Mouse (Mus musculus): ENCODE data around the gene Troap. TPM values are rescaled to one million over a fixed set of nuclear protein-coding genes. Genes with fewer than 3 reads are reported as not detected.

Troap gene
- polyA plus RNA-seq, 1 experiment from 2014 or later, result 0.99 TPM

DNA sequence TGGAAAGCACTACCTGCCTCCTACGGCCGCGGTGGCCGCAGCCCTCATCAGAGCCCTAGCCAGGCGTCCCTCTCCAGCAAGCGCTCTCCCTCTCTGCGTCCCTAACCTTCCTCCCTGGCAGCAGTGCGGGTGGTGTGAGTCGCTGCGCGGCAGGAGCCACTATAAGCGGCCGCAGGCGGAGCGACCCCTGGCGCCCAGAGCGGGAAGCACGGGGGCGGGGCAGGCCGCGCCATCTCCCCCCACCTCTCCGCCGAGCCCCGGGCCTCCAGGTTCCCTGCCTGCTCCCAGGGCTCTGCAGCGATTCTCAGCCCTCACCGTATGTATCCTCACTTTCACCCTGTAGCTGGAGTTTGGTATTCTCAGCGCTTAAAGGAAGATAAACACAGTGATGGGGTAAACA is 13.9 kb downstream of the Troap start:
- DNase-seq (ENCODE audit: low spot score), result peak; percentile 88
- H3K9me3 ChIP-seq (ENCODE audit: low read length), result no peaks in the 10 kb centered on the region
- H3K9ac ChIP-seq (replicated peaks; ENCODE audit: low read depth), result no peak overlapping the region
- peak; percentile 85 for ATAC-seq
- peaks cover 69% of the 10 kb centered on the region for H3K27me3 ChIP-seq (replicated peaks; ENCODE audit: insufficient read depth, low read length)
- H3K4me2 ChIP-seq (replicated peaks; ENCODE audit: low read depth, low read length), result peak overlapping the region; percentile 32
- no peak overlapping the region for H3K27ac ChIP-seq (ENCODE audit: low read length)
- H3K36me3 ChIP-seq (ENCODE audit: insufficient read depth, low read length), result no peaks in the 10 kb centered on the region
- no peaks in the 10 kb centered on the region for H3K4me1 ChIP-seq (ENCODE audit: insufficient read depth, low read depth, low read length)
- no peak for TF ChIP-seq EP300 (IDR thresholded peaks at IDR 0.05)
- peak; percentile 88 for TF ChIP-seq CTCF (IDR thresholded peaks at IDR 0.05)
- WGBS, result 0% methylated on average over 27 of the region's 27 CpGs
- peak overlapping the region; percentile 19; the same call in 1 of the 2 replicates for H3K4me3 ChIP-seq (ENCODE audit: low read depth, low read length)

- no peak for ATAC-seq
- TF ChIP-seq EP300 (IDR thresholded peaks at IDR 0.05), result no peak
- no peak for TF ChIP-seq CTCF (IDR thresholded peaks at IDR 0.05)
- H3K4me1 ChIP-seq (ENCODE audit: insufficient read depth, low read depth, low read length), result peaks cover 3% of the 10 kb centered on the region; the same call in 1 of the 2 replicates
- peak overlapping the region; percentile 22; the same call in 1 of the 2 replicates for H3K4me2 ChIP-seq (replicated peaks; ENCODE audit: low read depth, low read length)
- 15% methylated on average over 14 of the region's 14 CpGs for WGBS
- H3K9ac ChIP-seq (replicated peaks; ENCODE audit: low read depth), result no peak overlapping the region
- DNase-seq (ENCODE audit: low spot score), result no peak
- H3K36me3 ChIP-seq (ENCODE audit: insufficient read depth, low read length), result no peaks in the 10 kb centered on the region
- no peaks in the 10 kb centered on the region for H3K9me3 ChIP-seq (ENCODE audit: low read length)
- no peak overlapping the region for H3K4me3 ChIP-seq (ENCODE audit: low read depth, low read length)
- no peak overlapping the region for H3K27ac ChIP-seq (ENCODE audit: low read length)
- H3K27me3 ChIP-seq (replicated peaks; ENCODE audit: insufficient read depth, low read length), result peaks cover 76% of the 10 kb centered on the region
Observed at GRCm38 (mm10) chr15:99089069-99089468, 14.7 kb downstream of the Troap start.

DNA sequence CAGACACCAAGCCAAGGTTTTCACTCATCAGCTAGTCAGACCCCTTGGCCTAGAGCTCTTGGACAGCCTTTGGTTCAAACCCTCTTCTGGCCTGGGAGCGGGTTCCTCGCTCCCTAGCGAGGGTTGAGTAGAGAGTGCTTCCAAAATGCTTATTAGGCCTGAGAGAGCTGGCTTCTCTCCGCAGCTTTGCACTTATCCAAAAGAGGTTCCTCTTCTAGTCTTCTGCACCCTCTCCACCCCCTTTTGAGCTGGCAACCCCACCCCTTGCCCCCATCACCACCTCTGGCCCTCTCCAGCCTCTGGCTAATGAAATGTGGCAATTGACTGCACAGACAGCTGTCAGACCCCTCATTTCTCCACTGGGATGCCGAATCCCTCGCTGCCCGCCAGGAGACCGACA is 18.5 kb downstream of the Troap start, which contains the start of gene Dnajc22:
Gene Dnajc22, plus strand, starts transcription at position 301 of the 400 bp plus-strand sequence.
- peaks cover 3% of the 10 kb centered on the region; the same call in 1 of the 2 replicates for H3K4me1 ChIP-seq (ENCODE audit: insufficient read depth, low read depth, low read length)
- 43% methylated on average over 8 of the region's 8 CpGs for WGBS
- H3K9ac ChIP-seq (replicated peaks; ENCODE audit: low read depth), result no peak within 1 kb of the TSS
- ATAC-seq (no peak), DNase-seq (ENCODE audit: low spot score) (no peak)
- H3K27me3 ChIP-seq (replicated peaks; ENCODE audit: insufficient read depth, low read length), result peaks cover 88% of the 10 kb centered on the region
- no peak within 1 kb of the TSS for H3K27ac ChIP-seq (ENCODE audit: low read length)
- peak within 1 kb of the TSS; percentile 64 for H3K4me2 ChIP-seq (replicated peaks; ENCODE audit: low read depth, low read length)
- no peaks in the 10 kb centered on the region for H3K9me3 ChIP-seq (ENCODE audit: low read length)
- no peaks in the 10 kb centered on the region for H3K36me3 ChIP-seq (ENCODE audit: insufficient read depth, low read length)
- peak within 1 kb of the TSS; percentile 35 for H3K4me3 ChIP-seq (ENCODE audit: low read depth, low read length)
- TF ChIP-seq CTCF (IDR thresholded peaks at IDR 0.05) (no peak), EP300 (IDR thresholded peaks at IDR 0.05) (no peak)

DNA sequence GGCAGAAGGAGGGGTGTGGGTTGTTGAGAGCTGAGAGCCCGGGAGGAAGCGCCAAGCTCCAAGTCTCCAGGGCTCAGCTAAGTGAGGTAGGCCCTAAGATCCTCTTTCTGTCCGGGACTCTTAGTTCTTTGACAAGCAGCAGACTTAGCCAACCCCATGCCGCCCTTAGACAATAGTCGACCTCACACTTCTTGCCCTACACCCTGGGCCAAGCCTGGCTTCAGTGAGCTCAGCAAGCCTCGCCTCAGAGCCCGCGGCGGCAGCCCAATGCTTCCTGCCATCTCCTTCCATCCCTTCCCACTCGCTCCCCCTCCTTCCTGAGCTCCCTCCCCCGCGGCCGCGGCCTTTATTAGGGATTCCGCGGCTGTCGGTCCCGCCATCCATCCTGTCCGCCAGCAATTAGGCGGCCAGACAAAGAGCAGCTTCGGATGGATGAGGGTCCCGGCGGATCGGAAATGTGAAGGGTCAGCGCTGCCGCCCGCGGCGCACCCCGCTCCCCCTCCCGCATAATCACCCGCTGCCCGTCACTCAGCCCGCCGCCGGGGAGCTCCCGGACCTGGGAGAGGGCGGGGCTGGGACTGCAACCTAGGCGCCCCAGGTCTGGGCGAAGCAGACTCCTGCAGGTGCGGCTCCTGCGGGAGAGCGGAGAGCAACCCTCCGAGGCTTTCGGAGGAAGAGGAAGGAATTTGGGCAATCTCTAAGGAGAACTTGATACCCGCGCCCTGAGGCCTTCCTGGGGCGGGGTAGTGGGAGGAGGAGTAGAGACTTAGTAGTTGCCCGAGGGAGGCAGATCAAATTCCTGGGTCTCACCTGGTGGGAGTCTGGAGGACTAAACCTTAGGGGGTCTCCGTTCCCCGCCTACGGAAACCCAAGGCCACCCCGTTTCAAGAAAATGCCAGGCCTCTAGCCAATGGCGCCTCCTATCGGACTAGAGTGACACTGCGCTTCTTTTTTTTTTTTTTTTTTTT is 19.2 kb downstream of the Troap start:
- TF ChIP-seq EP300 (IDR thresholded peaks at IDR 0.05) (no peak), CTCF (IDR thresholded peaks at IDR 0.05) (peak; percentile 51)
- Histone ChIP-seq H3K27ac (ENCODE audit: low read length) (no peak overlapping the region), H3K9me3 (ENCODE audit: low read length) (no peaks in the 10 kb centered on the region), H3K4me2 (replicated peaks; ENCODE audit: low read depth, low read length) (peak overlapping the region; percentile 64), H3K27me3 (replicated peaks; ENCODE audit: insufficient read depth, low read length) (peaks cover 88% of the 10 kb centered on the region), H3K36me3 (ENCODE audit: insufficient read depth, low read length) (no peaks in the 10 kb centered on the region), H3K4me1 (ENCODE audit: insufficient read depth, low read depth, low read length) (peaks cover 3% of the 10 kb centered on the region; the same call in 1 of the 2 replicates), H3K4me3 (ENCODE audit: low read depth, low read length) (peak overlapping the region; percentile 35), H3K9ac (replicated peaks; ENCODE audit: low read depth) (no peak overlapping the region)
- DNase-seq (ENCODE audit: low spot score) (peak; percentile 32), ATAC-seq (peak; percentile 41)
- WGBS, result under 1% methylated on average over 55 of the region's 56 CpGs

GRCm38 (mm10) chr15:99094631-99095270 is 20.4 kb downstream of the Troap start:
- 0 out of 2 replicates have a peak overlapping the region, but pooled peaks have one; percentile 3 for H3K4me3 ChIP-seq (ENCODE audit: low read depth, low read length)
- no peak overlapping the region for H3K9ac ChIP-seq (replicated peaks; ENCODE audit: low read depth)
- TF ChIP-seq CTCF (IDR thresholded peaks at IDR 0.05) (no peak), EP300 (IDR thresholded peaks at IDR 0.05) (no peak)
- no peaks in the 10 kb centered on the region for H3K36me3 ChIP-seq (ENCODE audit: insufficient read depth, low read length)
- H3K4me1 ChIP-seq (ENCODE audit: insufficient read depth, low read depth, low read length), result peaks cover 3% of the 10 kb centered on the region; the same call in 1 of the 2 replicates
- 2% methylated on average over 27 of the region's 27 CpGs for WGBS
- ATAC-seq, result no peak
- H3K4me2 ChIP-seq (replicated peaks; ENCODE audit: low read depth, low read length), result no peak overlapping the region
- H3K27ac ChIP-seq (ENCODE audit: low read length), result no peak overlapping the region
- H3K9me3 ChIP-seq (ENCODE audit: low read length), result no peaks in the 10 kb centered on the region
- peaks cover 86% of the 10 kb centered on the region for H3K27me3 ChIP-seq (replicated peaks; ENCODE audit: insufficient read depth, low read length)
- DNase-seq (ENCODE audit: low spot score), result no peak

GRCm38 (mm10) chr15:99095356-99095755 is 21.0 kb downstream of the Troap start:
- DNase-seq (ENCODE audit: low spot score), result no peak
- H3K4me1 ChIP-seq (ENCODE audit: insufficient read depth, low read depth, low read length), result peaks cover 3% of the 10 kb centered on the region; the same call in 1 of the 2 replicates
- no peak overlapping the region for H3K4me3 ChIP-seq (ENCODE audit: low read depth, low read length)
- no peak for ATAC-seq
- H3K9me3 ChIP-seq (ENCODE audit: low read length), result no peaks in the 10 kb centered on the region
- H3K27ac ChIP-seq (ENCODE audit: low read length), result no peak overlapping the region
- no peak for TF ChIP-seq EP300 (IDR thresholded peaks at IDR 0.05)
- H3K9ac ChIP-seq (replicated peaks; ENCODE audit: low read depth), result no peak overlapping the region
- no peaks in the 10 kb centered on the region for H3K36me3 ChIP-seq (ENCODE audit: insufficient read depth, low read length)
- WGBS, result 20% methylated on average over 6 of the region's 6 CpGs
- no peak overlapping the region for H3K4me2 ChIP-seq (replicated peaks; ENCODE audit: low read depth, low read length)
- H3K27me3 ChIP-seq (replicated peaks; ENCODE audit: insufficient read depth, low read length), result peaks cover 82% of the 10 kb centered on the region

All from lung, postnatal 0 days (tissue).